ENCODE assay signal across 9 mouse cellular contexts in the genomic region with DNA sequence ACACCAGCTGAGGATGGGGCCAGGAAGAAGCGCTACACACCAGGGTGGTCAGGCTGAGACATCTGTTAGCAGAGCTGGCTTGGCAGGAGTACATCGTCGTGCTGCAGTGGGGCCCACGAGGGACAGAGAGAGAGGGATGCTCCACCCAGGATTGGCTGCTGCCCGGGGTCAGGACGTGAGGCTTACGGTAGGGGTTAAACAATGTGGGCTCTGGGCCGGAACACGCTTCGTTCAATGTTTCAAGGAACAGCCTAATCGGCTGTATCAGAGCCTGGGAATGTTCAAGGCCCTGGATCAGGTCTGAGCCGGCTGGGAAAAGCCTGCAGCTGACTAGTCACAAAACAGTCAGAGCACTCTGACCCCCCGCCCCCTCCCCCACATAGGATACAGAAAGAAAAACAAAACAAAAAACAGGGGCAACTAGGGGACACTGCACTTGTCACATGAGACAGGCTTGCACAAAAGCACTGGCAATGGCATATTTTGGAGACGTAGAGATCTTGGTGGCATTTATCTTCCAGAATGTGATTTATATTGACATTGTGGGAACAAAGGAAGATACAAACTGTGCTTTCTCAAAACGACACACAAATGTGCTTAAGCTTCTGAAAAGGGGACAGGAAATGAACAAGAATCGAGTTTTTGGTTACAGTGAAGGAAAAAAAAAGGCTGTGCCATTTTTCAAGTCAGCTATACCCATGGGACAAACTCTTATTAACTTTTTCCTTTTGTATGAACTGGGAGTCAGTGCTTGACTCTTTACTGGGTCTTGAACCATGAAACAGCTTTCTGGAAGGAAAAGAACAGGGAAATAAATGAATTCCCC. TPM values are rescaled to one million over a fixed set of nuclear protein-coding genes. Genes with fewer than 3 reads are reported as not detected.
A peak's percentile ranks its signal among the peaks of the same experiment; 100 is the strongest.
DNase-seq lines count a peak whose midpoint lies in the region; ATAC-seq and TF ChIP-seq lines count a peak whose summit lies in the region.
"Had no signal": no experiment of that assay in that cellular context is flagged by ENCODE, and none has a peak within 500 bp of the region (broad histone marks: within the 10 kb centered on the region; RNA-seq: fewer than 3 reads in every experiment).

No protein-coding gene starts in this region.

- TF ChIP-seq CTCF in kidney, postnatal 0 days (IDR thresholded peaks at IDR 0.05; ENCODE audit: low read depth): no peak

- 7% methylated on average over 16 of the region's 16 CpGs for WGBS in embryonic facial prominence, embryonic 13.5 days
- WGBS in heart, embryonic 14.5 days: 21% methylated on average over 16 of the region's 16 CpGs
- 4% methylated on average over 16 of the region's 16 CpGs for WGBS in kidney, postnatal 0 days
- WGBS in neural tube, embryonic 12.5 days: 5% methylated on average over 16 of the region's 16 CpGs

- DNase-seq in lung, postnatal 10 days: peak; percentile 54
- DNase-seq in lung, postnatal 36 days: no peak
- DNase-seq in kidney, postnatal 0 days (ENCODE audit: low spot score): peak; percentile 80
- no peak for DNase-seq in right cerebral cortex, postnatal 36 days (ENCODE audit: low spot score in 2 of 2)
- DNase-seq in spleen, postnatal 10 days (ENCODE audit: low spot score in 2 of 2): no peak

- H3K4me1 ChIP-seq in embryonic facial prominence, embryonic 13.5 days: peaks cover 44% of the 10 kb centered on the region
- H3K4me1 ChIP-seq in heart, embryonic 14.5 days (ENCODE audit: control insufficient read depth in 2 of 2, insufficient read depth in 2 of 2, low read length in 2 of 2): peaks cover 14 to 30% of the 10 kb centered on the region in 2 experiments
- peaks cover 34% of the 10 kb centered on the region for H3K4me1 ChIP-seq in kidney, postnatal 0 days (replicated peaks; ENCODE audit: insufficient read depth, low read length)
- peaks cover 25% of the 10 kb centered on the region for H3K4me1 ChIP-seq in neural tube, embryonic 12.5 days

- H3K4me2 ChIP-seq in embryonic facial prominence, embryonic 13.5 days: peak overlapping the region; percentile 41
- H3K4me2 ChIP-seq in heart, embryonic 14.5 days (ENCODE audit: low read length): peak overlapping the region; percentile 29; the same call in 1 of the 2 replicates
- H3K4me2 ChIP-seq in kidney, postnatal 0 days (ENCODE audit: low read length): peak overlapping the region; percentile 16; the same call in 1 of the 2 replicates
- peak overlapping the region; percentile 38 for H3K4me2 ChIP-seq in neural tube, embryonic 12.5 days (replicated peaks)

- no peaks in the 10 kb centered on the region for H3K9me3 ChIP-seq in embryonic facial prominence, embryonic 13.5 days
- no peaks in the 10 kb centered on the region for H3K9me3 ChIP-seq in heart, embryonic 14.5 days (ENCODE audit: control insufficient read depth, low read length)
- H3K9me3 ChIP-seq in kidney, postnatal 0 days (replicated peaks; ENCODE audit: low read length): no peaks in the 10 kb centered on the region
- H3K9me3 ChIP-seq in neural tube, embryonic 12.5 days: no peaks in the 10 kb centered on the region

- no peaks in the 10 kb centered on the region for H3K27me3 ChIP-seq in embryonic facial prominence, embryonic 13.5 days
- no peaks in the 10 kb centered on the region for H3K27me3 ChIP-seq in heart, embryonic 14.5 days (ENCODE audit: control insufficient read depth, insufficient read depth, low read length)
- no peaks in the 10 kb centered on the region for H3K27me3 ChIP-seq in kidney, postnatal 0 days (ENCODE audit: insufficient read depth, low read length)
- no peaks in the 10 kb centered on the region for H3K27me3 ChIP-seq in neural tube, embryonic 12.5 days (replicated peaks)

- H3K9ac ChIP-seq in embryonic facial prominence, embryonic 13.5 days: peak overlapping the region; percentile 58
- peak overlapping the region; percentile 47; the same call in 1 of the 2 replicates for H3K9ac ChIP-seq in heart, embryonic 14.5 days (ENCODE audit: low read length)
- H3K9ac ChIP-seq in kidney, postnatal 0 days (ENCODE audit: low read depth, low read length): peak overlapping the region; percentile 41; the same call in 1 of the 2 replicates
- peak overlapping the region; percentile 29; the same call in 1 of the 2 replicates for H3K9ac ChIP-seq in neural tube, embryonic 12.5 days

- H3K36me3 ChIP-seq in embryonic facial prominence, embryonic 13.5 days: no peaks in the 10 kb centered on the region
- H3K36me3 ChIP-seq in heart, embryonic 14.5 days (ENCODE audit: control insufficient read depth, insufficient read depth, low read length): no peaks in the 10 kb centered on the region
- no peaks in the 10 kb centered on the region for H3K36me3 ChIP-seq in kidney, postnatal 0 days (ENCODE audit: insufficient read depth, low read length)
- H3K36me3 ChIP-seq in neural tube, embryonic 12.5 days: no peaks in the 10 kb centered on the region

- no peak for ATAC-seq in embryonic facial prominence, embryonic 13.5 days (ENCODE audit: insufficient number of reproducible peaks, insufficient read depth, low FRiP score, low TSS enrichment, low read depth)
- ATAC-seq in heart, embryonic 14.5 days (ENCODE audit: insufficient number of reproducible peaks, insufficient read depth, low FRiP score, low read depth): peak; percentile 41; the same call in 1 of the 2 replicates
- ATAC-seq in kidney, postnatal 0 days (replicated peaks; ENCODE audit: low FRiP score, low read depth): peak; percentile 88
- ATAC-seq in neural tube, embryonic 12.5 days (ENCODE audit: low FRiP score, low read depth): peak; percentile 82

- H3K27ac ChIP-seq in embryonic facial prominence, embryonic 13.5 days: peak overlapping the region; percentile 95
- peak overlapping the region in 1 of 2 experiments; percentile 35; a peak in 2 of 4 replicates for H3K27ac ChIP-seq in heart, embryonic 14.5 days (replicated peaks in 1 of 2; ENCODE audit: control insufficient read depth in 1 of 2, insufficient read depth in 1 of 2, low read depth in 2 of 2, low read length in 2 of 2)
- peak overlapping the region; percentile 96 for H3K27ac ChIP-seq in kidney, postnatal 0 days
- peak overlapping the region; percentile 20; the same call in 1 of the 2 replicates for H3K27ac ChIP-seq in neural tube, embryonic 12.5 days
- H3K27ac ChIP-seq: macrophage had no signal

- no peak overlapping the region for H3K4me3 ChIP-seq in embryonic facial prominence, embryonic 13.5 days
- H3K4me3 ChIP-seq in heart, embryonic 14.5 days (ENCODE audit: control insufficient read depth in 1 of 2, insufficient read depth in 1 of 2, low read depth in 1 of 2, low read length in 2 of 2): no peak overlapping the region
- H3K4me3 ChIP-seq in kidney, postnatal 0 days (replicated peaks; ENCODE audit: low read depth, low read length): no peak overlapping the region
- no peak overlapping the region; the same call in 1 of the 2 replicates for H3K4me3 ChIP-seq in neural tube, embryonic 12.5 days

RNA-seq across cellular contexts. Expression of a gene that starts 8.4 kb away (rescaled TPM):
- 384 and 457 TPM in 2 replicates for polyA plus RNA-seq in embryonic facial prominence, embryonic 13.5 days (2015; fragmentation: Nextera tagmentation; extraction: Ambion mirVana)
- 190 and 225 TPM in 2 replicates for polyA plus RNA-seq in heart, embryonic 14.5 days (2014; fragmentation: Nextera tagmentation; extraction: Ambion mirVana)
- 446 and 479 TPM in 2 replicates for polyA plus RNA-seq in kidney, postnatal 0 days (2015; fragmentation: Nextera tagmentation; extraction: Ambion mirVana)
- 197 and 207 TPM in 2 replicates for polyA plus RNA-seq in neural tube, embryonic 12.5 days (2016; fragmentation: Nextera tagmentation; extraction: Ambion mirVana)

RNA-seq across cellular contexts. Expression of a gene that starts 34.7 kb away (rescaled TPM):
- polyA plus RNA-seq in embryonic facial prominence, embryonic 13.5 days (2015; fragmentation: Nextera tagmentation; extraction: Ambion mirVana): 7.8 and 11.7 TPM in 2 replicates
- polyA plus RNA-seq in heart, embryonic 14.5 days (2014; fragmentation: Nextera tagmentation; extraction: Ambion mirVana): 0.07 TPM in 1 of 2 replicates, not detected in the other
- polyA plus RNA-seq in kidney, postnatal 0 days (2015; fragmentation: Nextera tagmentation; extraction: Ambion mirVana): 0.04 and 0.05 TPM in 2 replicates
- 0.70 and 1.0 TPM in 2 replicates for polyA plus RNA-seq in neural tube, embryonic 12.5 days (2016; fragmentation: Nextera tagmentation; extraction: Ambion mirVana)
- polyA plus RNA-seq: macrophage had no signal

Comparison
In these comparisons a context has a peak if more than half of its experiments do, and no peak if none do; other contexts are left out.
1. DNase-seq: peak in lung, postnatal 10 days (single experiment) and kidney, postnatal 0 days (single experiment); none in lung, postnatal 36 days (single experiment), right cerebral cortex, postnatal 36 days (0 of 2) and spleen, postnatal 10 days (0 of 2).
2. Peak in every context shown above with its lines, with median percentiles within 50 percentile points of each other: H3K4me2 ChIP-seq and H3K9ac ChIP-seq.